Mouse (Mus musculus) CH12.LX (cell line): ENCODE results near the gene 1110059E24Rik.

Experiments used
- CTCF ChIP-seq, 2 experiments: IDR thresholded peaks in 1 of 2; conservative IDR thresholded peaks in 1 of 2; 2 replicates each; pipeline ENCODE4 v1.5.1; 2011 to 2012; ENCODE audit warnings: low read depth in 2 of 2, low read length in 2 of 2, improper control_type of control experiment in 1 of 2, inconsistent platforms in 1 of 2, mild to moderate bottlenecking in 1 of 2, moderate library complexity in 1 of 2
- KAT2A ChIP-seq: IDR thresholded peaks from 2 replicates; pipeline ENCODE4 v1.6.1; 2012; ENCODE audit warnings: low read length, improper control_type of control experiment, inconsistent platforms; ENCODE audit not compliant: insufficient replicate concordance

DNA sequence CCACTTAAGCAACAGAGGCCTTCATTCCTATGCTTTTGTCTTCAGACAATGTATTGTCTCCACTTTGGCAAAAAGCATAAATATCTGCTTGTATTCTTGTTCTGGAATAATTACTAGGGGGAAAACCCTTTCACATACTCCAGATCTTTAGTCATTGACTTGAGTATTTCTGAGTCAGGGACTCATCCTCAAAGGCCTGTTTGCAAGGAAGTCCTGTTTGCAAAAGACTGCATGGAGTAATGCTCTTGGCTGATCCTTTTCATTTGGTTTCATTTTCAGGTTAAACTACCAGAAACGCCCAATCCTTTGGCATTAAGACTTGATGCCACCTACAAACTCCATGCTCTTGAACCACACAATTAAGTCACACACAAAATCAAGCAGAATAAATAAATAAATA is 8.8 kb downstream of the 1110059E24Rik start:
- TF ChIP-seq CTCF (conservative IDR thresholded peaks at IDR 0.05 in 1 of 2, IDR thresholded peaks at IDR 0.05 in 1 of 2; ENCODE audit: low read depth in 2 of 2, low read length in 2 of 2) (no peak), KAT2A (no peak)
